In the genomic region with DNA sequence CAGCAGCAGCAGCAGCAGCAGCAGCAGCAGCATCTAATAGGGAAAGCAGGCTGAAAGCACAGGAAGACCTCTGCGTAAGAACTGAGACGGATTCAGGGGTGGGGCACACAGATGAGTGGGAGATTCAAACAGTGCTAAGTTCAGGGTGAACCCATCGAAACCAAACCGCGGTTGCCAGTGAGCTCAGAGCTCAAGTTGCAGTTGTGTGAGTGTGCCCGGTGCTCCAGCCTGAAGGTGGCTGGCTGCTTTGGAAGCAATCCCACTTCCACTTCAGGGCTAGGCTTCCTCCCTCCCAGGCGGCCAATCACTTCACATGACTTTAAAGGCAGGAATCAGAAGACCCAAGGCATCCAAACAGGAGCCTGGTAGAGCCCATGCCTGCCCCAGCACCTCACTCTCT, we compare ENCODE assay signal across 18 mouse cellular contexts. TPM values are rescaled to one million over a fixed set of nuclear protein-coding genes. Genes with fewer than 3 reads are reported as not detected.
DNase-seq lines count a peak whose midpoint lies in the region; ATAC-seq and TF ChIP-seq lines count a peak whose summit lies in the region.
"Had no signal": no experiment of that assay in that cellular context is flagged by ENCODE, and none has a peak within 500 bp of the region (broad histone marks: within the 10 kb centered on the region; RNA-seq: fewer than 3 reads in every experiment).

No protein-coding gene starts in this region.

- no peaks in the 10 kb centered on the region for H3K9me3 ChIP-seq in neural tube, embryonic 13.5 days
- H3K9me3 ChIP-seq: embryonic facial prominence, embryonic 12.5 days; hindbrain, embryonic 12.5 days; limb, embryonic 15.5 days had no signal

- no peaks in the 10 kb centered on the region for H3K36me3 ChIP-seq in neural tube, embryonic 13.5 days
- H3K36me3 ChIP-seq: embryonic facial prominence, embryonic 12.5 days; hindbrain, embryonic 12.5 days; limb, embryonic 15.5 days had no signal

- H3K27me3 ChIP-seq in neural tube, embryonic 13.5 days: no peaks in the 10 kb centered on the region; the same call in none of the 2 replicates
- H3K27me3 ChIP-seq: embryonic facial prominence, embryonic 12.5 days had no signal

- no peak overlapping the region for H3K4me2 ChIP-seq in neural tube, embryonic 13.5 days
- H3K4me2 ChIP-seq: embryonic facial prominence, embryonic 12.5 days; hindbrain, embryonic 12.5 days; limb, embryonic 15.5 days; midbrain, embryonic 11.5 days had no signal

- peak overlapping the region; percentile 32 for H3K4me3 ChIP-seq in gastrocnemius, adult 2 months
- H3K4me3 ChIP-seq in neural tube, embryonic 13.5 days: no peak overlapping the region
- H3K4me3 ChIP-seq: embryonic facial prominence, embryonic 12.5 days; hindbrain, embryonic 12.5 days; left cerebral cortex, adult 2 months; limb, embryonic 15.5 days had no signal

- intact Hi-C loops in gastrocnemius, adult 2 months (cut with DNase I): no loop called here

- H3K27ac ChIP-seq in gastrocnemius, adult 2 months: peak overlapping the region; percentile 80
- 0 out of 2 replicates have a peak overlapping the region, but pooled peaks have one; percentile 13 for H3K27ac ChIP-seq in neural tube, embryonic 13.5 days (replicated peaks)
- H3K27ac ChIP-seq: embryonic facial prominence, embryonic 12.5 days; hindbrain, embryonic 12.5 days; left cerebral cortex, adult 2 months; limb, embryonic 15.5 days; stomach, postnatal 0 days had no signal

- 37% methylated on average over 7 of the region's 7 CpGs for WGBS in neural tube, embryonic 13.5 days

- no peak for TF ChIP-seq CTCF in gastrocnemius, adult 2 months (IDR thresholded peaks at IDR 0.05)

- ATAC-seq in neural tube, embryonic 13.5 days (ENCODE audit: low read depth): no peak
- ATAC-seq: forebrain, embryonic 16.5 days; Patski had no signal

- peaks cover 12% of the 10 kb centered on the region for H3K4me1 ChIP-seq in neural tube, embryonic 13.5 days (replicated peaks)
- H3K4me1 ChIP-seq: hindbrain, embryonic 12.5 days had no signal

- DNase-seq in gastrocnemius, adult 2 months: peak; percentile 78
- DNase-seq in gastrocnemius, postnatal 25 days: no peak
- DNase-seq in neural tube, embryonic 10.5 days (ENCODE audit: extremely low spot score, low spot score): no peak
- DNase-seq in heart, postnatal 4 days: peak; percentile 57
- no peak for DNase-seq in layer of hippocampus, postnatal 14 days (ENCODE audit: low spot score in 2 of 2)
- no peak for DNase-seq in left cerebral cortex, adult 18-20 months (ENCODE audit: low spot score in 2 of 2)
- no peak for DNase-seq in right cerebral cortex, postnatal 36 days (ENCODE audit: low spot score in 2 of 2)
- DNase-seq: B cell, adult 2 months; cerebellum, adult 9-10 months had no signal

- H3K9ac ChIP-seq in neural tube, embryonic 13.5 days: no peak overlapping the region
- H3K9ac ChIP-seq: embryonic facial prominence, embryonic 12.5 days; hindbrain, embryonic 12.5 days; limb, embryonic 15.5 days had no signal

RNA-seq across cellular contexts. Expression of a gene that starts 44.0 kb away (rescaled TPM):
- total RNA-seq in gastrocnemius, adult 2 months (2021): 10 to 100 TPM; 14.9 to 17.1 TPM
- 10 to 100 TPM; 10.1 to 13.7 TPM for total RNA-seq in gastrocnemius, postnatal 25 days (2021)
- polyA plus RNA-seq in neural tube, embryonic 13.5 days (2015; fragmentation: Nextera tagmentation; extraction: Ambion mirVana): 17.9 and 18.4 TPM in 2 replicates
- total RNA-seq in heart, postnatal 4 days (2021): 10 to 100 TPM; 46.2 to 48.1 TPM
- 10 to 100 TPM; 18.6 to 19.1 TPM for total RNA-seq in layer of hippocampus, postnatal 14 days (2021)
- total RNA-seq in left cerebral cortex, adult 18-20 months (2021): 10 to 100 TPM; 36.2 to 37.7 TPM

Comparison
In these comparisons a context has a peak if more than half of its experiments do, and no peak if none do; other contexts are left out.
1. DNase-seq: peak in gastrocnemius, adult 2 months (single experiment) and heart, postnatal 4 days (single experiment); none in gastrocnemius, postnatal 25 days (single experiment), neural tube, embryonic 10.5 days (single experiment), layer of hippocampus, postnatal 14 days (0 of 2), left cerebral cortex, adult 18-20 months (0 of 2) and right cerebral cortex, postnatal 36 days (0 of 2).